Mouse (Mus musculus): ENCODE results near the gene Slc25a11.

Gene Slc25a11

DNA sequence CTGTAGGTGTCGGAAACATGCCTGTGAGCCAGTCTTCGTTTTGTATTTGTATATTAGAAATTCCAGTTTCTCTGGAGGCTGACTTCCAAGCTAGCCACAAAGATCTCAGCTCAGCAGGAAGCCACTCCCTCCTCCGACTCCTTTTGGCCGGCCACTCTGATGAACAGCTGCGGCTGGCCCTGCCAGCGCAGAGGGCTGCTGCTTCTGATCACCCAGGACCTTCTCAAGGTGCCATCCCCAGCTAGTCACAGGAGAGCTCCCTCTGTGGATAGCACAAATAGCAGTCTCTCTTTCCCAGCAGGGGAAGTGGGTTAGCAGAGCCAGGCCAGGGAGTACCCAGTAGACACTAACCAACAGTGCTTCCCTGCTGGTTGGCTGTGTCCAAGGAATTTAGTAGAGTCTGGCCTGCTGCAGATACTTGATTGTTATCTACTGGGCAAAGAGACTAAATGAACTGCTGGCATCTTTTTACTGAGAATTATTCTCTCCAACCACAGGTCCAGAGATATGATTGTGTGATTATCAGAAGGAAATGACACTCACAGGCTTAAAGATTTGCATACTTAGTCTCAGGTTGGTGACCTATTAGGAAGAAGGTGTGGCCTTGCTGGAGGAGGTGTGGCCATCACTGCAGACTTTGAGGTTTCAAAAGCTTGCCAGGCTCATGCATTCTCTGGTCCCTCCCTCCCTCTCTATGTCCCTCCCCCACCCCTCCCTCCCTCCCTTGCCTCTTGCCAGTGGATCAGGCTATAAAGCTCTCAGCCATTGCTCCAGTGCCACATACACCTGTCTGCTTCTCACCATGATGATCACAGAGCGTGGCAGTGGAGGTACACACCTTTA lies 25.1 kb downstream of the Slc25a11 start:
- DNase-seq (ENCODE audit: low spot score in 2 of 2) = no peak

DNA sequence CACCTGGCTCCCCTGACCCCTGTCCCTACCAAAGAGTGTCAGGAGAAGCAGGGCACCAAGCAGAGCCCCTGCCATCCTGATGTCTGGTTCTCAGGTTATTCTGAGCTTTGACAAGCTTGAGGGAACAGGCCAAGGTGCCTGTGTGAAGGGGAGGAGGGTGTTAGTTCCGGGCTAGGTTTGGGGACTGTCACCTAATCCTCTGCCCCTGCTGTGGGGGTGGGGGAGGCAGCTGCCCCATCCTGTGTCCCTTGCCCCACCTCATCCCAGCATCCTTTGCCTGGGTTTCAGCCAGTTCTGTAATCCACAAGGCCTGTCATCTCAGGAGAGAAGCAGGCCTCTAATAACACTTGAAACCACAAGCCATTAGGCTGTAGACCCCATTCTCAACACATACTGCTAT lies 28.2 kb downstream of the Slc25a11 start, which contains the start of gene Chrne:
Chrne (minus strand) TSS at position 116 of the 400 bp plus-strand sequence.
- DNase-seq (ENCODE audit: low spot score in 2 of 2) = no peak

DNA sequence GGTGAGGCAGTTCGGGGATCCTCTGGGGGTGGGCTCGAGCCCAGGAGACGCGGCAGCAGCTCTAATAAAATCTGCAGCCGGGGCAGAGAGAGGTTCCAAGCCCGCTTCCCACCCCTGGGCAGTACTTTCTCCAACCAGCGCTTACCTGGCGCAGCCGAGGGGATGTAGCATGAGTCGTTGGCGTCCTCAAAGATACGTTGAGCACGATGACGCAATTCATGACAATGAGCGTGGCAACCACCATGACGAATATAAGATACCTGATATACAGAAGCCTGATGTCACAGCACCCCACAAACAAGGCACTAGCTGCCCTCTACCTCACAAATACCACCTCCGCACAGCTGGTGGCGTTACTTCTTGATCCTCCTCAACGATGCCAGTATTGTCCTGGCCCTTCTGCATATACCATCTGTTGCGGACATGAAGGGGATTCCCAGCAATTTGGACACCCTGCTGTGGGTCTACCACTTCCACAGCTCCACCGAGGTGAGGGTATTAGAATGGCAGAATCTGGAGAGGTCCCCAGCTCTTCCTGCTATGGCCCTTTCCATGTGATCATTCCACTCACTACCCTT lies 31.7 kb downstream of the Slc25a11 start, which contains the start of gene 4930544D05Rik:
4930544D05Rik (plus strand) TSS at position 333 of the 578 bp plus-strand sequence.
- no peak for DNase-seq (ENCODE audit: low spot score in 2 of 2)

DNA sequence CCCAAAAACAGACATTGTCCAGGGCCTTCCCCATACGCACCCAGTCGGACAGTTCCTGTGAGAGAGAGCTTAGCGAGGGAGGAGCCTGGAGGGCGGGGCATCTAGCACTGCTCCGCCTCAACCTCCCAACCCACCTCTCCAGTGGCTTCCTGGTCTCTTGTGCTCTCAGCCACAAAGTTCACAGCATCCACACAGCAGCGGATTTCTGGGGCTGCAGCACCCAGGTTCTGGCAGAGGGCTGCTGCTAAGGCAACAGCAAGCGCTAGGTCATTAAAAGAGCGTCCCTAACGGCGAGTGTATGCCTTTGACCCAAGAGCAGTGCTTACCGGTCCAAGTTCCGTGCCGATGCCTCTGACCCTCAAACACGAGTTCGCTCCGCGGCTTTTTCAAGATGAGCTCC lies 32.2 kb downstream of the Slc25a11 start:
- DNase-seq (ENCODE audit: low spot score in 2 of 2) = peak; percentile 63 to 72

DNA sequence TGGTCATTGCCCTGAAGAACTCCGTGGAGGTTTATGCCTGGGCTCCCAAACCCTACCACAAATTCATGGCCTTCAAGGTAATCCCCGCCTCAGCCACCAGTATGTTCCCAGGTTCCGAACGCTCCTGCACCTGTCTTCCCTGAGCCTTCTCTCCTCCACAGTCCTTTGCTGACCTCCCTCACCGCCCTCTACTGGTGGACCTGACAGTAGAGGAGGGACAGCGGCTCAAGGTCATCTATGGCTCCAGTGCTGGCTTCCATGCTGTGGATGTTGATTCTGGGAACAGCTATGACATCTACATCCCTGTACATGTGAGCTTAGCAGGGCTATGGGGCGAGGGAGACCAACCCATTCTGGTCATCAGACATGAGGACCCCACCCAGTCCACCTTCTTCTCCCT lies 34.8 kb downstream of the Slc25a11 start:
- no peak for DNase-seq (ENCODE audit: low spot score in 2 of 2)

DNA sequence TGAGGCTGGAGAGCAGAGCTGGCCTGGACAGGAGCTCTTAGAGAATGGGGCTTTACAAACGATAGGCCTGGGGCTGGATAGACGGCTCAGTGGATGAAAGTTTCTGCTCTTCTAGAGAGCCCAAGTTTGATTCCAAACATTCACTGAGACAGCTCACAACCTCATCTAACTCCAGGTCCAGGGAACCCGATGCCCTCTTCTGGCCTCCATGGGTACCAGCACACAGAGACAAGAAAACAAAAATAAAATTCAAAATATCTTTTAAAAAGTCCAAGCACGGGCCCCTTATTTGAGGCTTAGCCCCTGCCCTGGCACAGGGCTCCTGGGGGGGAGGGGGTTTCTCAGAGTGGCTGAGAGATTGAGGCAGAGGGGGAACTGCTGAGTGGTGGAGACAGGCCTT lies 36.5 kb downstream of the Slc25a11 start:
- DNase-seq (ENCODE audit: low spot score in 2 of 2) = no peak

DNA sequence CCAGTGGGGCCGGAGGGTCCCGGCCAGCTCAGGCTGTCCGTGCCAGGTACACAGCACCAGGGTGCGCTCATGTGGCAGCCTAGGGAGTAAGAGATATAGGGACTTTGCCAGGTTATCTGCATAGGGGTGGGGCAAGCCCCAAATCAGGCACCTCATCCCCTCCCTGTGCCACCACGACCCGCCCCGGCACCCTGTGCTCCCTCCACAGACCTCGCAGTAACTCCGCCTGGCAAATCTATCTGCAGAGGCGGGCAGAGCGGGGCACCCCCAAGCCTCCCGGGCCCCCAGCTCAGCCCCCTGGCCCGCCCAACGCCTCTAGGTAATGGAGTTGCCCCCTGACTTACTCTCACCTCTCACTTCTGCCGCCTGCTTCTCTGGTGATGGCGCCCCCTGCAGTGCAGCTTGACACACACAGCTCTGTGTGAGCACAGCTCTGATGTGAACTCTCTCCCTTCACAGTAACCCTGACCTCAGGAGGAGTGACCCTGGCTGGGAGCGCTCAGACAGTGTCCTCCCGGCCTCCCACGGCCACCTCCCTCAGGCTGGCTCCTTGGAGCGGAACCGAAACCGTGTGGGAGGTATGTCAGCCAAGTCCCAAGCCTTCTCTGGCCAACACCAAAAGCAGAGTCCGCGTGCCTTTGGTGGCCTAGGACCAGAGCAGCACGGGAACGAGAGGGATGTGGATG lies 38.8 kb downstream of the Slc25a11 start:
- no peak for DNase-seq (ENCODE audit: low spot score in 2 of 2)

DNA sequence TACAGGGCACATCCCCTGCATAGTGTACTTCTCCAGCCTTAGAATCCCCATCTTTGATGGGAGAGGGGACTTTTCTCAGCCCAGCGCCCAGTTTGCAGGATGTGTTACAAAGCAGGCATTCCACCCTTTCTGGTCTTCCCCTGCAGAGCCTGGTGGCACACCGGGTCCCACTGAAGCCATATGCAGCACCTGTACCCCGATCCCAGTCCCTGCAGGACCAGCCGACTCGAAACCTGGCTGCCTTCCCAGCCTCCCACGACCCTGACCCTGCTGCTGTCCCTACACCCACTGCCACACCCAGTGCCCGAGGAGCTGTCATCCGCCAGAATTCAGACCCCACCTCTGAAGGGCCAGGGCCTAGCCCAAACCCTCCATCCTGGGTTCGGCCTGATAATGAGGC lies 39.7 kb downstream of the Slc25a11 start:
- DNase-seq (ENCODE audit: low spot score in 2 of 2) = no peak

DNA sequence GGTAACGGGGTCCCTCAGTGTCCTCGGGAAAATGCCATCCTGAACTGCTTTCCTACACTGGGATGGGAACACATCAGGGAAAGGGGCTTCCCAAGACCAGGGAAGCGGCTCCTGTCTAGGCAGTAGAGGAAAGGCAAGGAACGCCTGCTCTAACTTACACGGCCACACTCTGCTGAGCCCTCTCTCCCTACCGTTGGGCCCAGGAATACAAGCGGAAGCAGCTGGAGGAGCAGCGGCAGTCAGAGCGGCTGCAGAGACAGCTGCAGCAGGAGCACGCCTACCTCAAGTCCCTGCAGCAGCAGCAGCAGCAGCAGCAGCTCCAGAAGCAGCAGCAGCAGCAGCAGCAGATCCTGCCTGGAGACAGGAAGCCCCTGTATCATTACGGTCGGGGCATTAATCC lies 40.6 kb downstream of the Slc25a11 start:
- no peak for DNase-seq (ENCODE audit: low spot score in 2 of 2)

DNA sequence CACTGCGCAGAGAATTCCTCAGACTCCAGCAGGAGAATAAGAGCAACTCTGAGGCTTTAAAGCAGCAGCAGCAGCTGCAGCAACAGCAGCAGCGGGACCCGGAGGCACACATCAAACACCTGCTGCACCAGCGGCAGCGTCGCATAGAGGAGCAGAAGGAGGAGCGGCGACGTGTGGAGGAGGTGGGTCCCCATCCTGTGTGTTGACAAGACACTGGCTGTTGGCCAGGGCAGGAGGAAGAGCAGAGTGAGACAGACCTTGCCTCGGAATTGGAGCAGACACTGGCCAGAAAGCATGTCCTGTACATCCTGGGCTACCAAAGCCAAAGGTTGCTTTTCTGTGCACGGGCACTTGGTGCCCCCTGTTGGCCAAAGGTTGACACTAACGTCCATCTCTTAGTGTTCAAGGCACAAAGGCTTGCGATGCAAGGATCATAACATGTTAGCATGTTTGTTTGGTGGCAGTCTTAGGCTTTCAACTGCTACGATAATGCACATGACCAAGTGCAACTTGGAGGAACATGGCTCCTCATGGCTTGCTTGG lies 42.2 kb downstream of the Slc25a11 start:
- peak; percentile 66 to 76 for DNase-seq (ENCODE audit: low spot score in 2 of 2)

DNA sequence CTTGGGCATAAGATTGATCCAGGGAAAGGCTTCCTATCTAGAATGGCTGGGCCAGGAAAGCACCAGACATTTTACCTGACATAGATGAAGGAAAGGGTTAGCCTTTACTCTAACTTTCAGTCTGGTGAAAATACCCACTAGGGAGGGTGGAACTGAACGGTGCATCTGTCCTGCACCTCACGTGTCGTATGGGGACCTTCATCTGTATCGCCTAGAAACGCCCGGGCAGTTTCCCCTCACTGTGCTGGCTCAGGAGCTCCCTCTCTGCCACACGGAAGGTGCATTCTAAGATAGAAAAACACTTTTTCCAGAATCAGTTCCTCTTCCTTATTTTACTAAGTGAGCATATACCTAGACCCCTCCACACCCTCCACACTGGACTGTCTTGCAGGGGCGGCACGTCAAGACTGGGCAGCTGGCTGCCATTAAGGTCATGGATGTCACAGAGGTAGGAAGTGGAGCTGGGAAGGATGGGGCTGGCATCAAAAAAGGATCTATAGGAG lies 48.8 kb downstream of the Slc25a11 start:
- no peak for DNase-seq (ENCODE audit: low spot score in 2 of 2)

DNA sequence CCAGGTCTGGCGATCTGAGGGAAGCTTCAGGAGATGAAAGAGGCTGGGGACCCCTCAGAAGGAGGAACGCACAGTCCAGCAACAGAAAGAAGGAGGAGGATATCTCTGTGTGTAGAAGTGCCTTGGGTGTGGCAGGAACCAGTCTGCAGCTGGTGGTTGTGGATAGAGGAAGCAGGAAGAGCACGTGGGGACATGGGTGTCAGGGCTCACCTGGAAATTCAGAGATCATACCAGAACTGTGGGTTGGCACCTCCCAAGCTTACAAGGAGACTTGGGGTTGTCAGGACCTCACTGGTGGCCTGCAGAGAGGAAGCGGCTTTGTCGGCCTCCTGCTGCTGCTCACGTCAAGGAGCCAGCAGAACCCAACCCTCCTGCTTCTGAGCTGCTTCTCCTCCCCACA lies 50.0 kb downstream of the Slc25a11 start:
- DNase-seq (ENCODE audit: low spot score in 2 of 2) = no peak

DNA sequence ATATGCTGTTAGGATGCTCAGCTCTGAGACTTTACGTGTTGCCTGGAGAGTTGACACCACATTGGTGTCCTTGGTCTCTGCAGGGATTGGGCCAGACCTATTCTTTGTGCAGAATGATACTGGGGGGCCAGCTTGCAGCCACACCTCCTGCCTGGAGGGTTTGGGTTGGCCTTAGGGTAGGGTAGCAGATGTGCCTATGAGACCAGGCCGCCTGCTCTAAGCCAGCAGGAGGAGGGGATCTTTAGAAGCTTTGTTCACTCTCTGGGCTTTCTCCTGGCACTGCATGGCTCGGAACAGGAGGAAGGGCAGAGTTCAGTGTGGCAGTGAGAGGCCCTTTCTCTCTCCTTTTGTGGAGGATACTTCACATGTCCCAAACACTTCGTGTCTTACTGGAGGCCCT lies 51.2 kb downstream of the Slc25a11 start:
- no peak for DNase-seq (ENCODE audit: low spot score in 2 of 2)

DNA sequence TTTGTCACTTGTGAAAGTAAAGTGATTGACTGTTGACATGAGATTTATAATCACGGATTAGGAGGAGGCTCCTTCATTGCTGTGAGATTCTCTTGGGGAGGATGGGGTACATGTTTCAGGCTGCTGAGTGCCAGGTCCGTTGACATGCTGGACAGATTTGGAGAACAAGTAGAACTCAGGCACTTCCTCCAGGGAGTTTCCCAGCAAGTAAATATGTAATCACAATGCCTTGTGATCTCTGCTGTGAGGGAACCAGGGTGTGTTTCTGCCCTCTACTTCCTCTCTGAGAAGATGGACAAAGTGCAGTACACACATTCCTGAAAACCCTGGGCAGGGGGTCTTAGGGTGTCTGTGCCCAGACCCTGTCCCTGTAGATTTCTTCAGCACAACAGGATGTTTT lies 51.6 kb downstream of the Slc25a11 start:
- no peak for DNase-seq (ENCODE audit: low spot score in 2 of 2)

DNA sequence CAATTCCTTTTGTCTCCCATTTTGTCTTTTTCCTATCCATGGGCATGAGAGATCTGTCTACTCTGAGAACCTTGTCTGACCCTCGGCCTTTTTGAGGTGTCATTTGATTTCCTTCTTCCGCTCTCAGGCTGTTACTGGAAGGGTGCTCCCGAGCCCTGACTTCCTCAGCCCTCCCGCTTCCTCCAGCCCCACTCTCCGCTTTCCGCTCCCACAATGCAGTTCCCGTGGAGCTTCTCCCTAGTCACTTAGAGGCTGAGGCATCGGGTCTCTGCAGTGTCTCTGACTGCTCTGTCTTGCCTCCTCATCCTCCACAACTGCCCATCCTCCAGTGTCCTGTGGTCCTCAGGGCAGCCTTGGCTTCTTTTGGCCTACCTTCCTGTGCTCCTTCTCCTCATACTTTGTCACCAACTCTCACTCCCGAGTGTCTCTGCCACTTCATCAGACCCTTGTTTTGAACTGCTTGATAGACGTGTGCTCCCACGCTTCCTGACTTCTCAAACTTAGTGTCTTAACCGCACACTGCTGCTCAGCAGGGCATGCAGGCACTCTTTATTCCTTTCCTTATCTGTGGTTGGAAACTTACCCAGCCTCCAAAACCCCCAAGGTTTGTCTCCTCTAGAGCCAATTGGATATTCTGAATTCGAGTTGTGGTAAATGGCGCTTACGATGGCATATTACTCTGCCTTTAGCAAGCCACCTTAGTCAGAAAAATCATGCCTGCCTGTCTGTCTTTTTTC lies 52.9 kb downstream of the Slc25a11 start:
- no peak for DNase-seq (ENCODE audit: low spot score in 2 of 2)
